Mouse (Mus musculus): ENCODE results near the gene Iffo2. TPM values are rescaled to one million over a fixed set of nuclear protein-coding genes. Genes with fewer than 3 reads are reported as not detected.
A peak's percentile ranks its signal among the peaks of the same experiment; 100 is the strongest.
"Not testable (repeated sequence)": the region's sequence is repeated elsewhere in the genome, so short reads cannot be mapped to it uniquely, and the experiment has no call there.

Gene Iffo2
- polyA plus RNA-seq (2014; fragmentation: Nextera tagmentation; extraction: Ambion mirVana), result 4.4 and 4.6 TPM in 2 replicates

GRCm38 (mm10) chr4:139530248-139530647 is at the start of gene Iffo2:
Gene Iffo2, plus strand, starts transcription at chr4:139530548.
- H3K27ac ChIP-seq (replicated peaks in 1 of 2; ENCODE audit: control insufficient read depth in 1 of 2, insufficient read depth in 1 of 2, low read depth in 2 of 2, low read length in 2 of 2); H3K9ac ChIP-seq (ENCODE audit: low read length); H3K27me3 ChIP-seq (ENCODE audit: control insufficient read depth, insufficient read depth, low read length); H3K9me3 ChIP-seq (ENCODE audit: control insufficient read depth, low read length); ATAC-seq (ENCODE audit: insufficient number of reproducible peaks, insufficient read depth, low FRiP score, low read depth); H3K4me1 ChIP-seq (ENCODE audit: control insufficient read depth in 2 of 2, insufficient read depth in 2 of 2, low read length in 2 of 2); H3K4me2 ChIP-seq (ENCODE audit: low read length); H3K36me3 ChIP-seq (ENCODE audit: control insufficient read depth, insufficient read depth, low read length); H3K4me3 ChIP-seq (ENCODE audit: control insufficient read depth in 1 of 2, insufficient read depth in 1 of 2, low read depth in 1 of 2, low read length in 2 of 2): not testable (repeated sequence)
- WGBS, result 83% methylated on average over 5 of the region's 5 CpGs

GRCm38 (mm10) chr4:139481400-139481799 is 48.9 kb upstream of the Iffo2 start:
- 0 out of 2 replicates have a peak, but pooled peaks have one; percentile 40 for ATAC-seq (ENCODE audit: insufficient number of reproducible peaks, insufficient read depth, low FRiP score, low read depth)
- no peaks in the 10 kb centered on the region for H3K27me3 ChIP-seq (ENCODE audit: control insufficient read depth, insufficient read depth, low read length)

GRCm38 (mm10) chr4:139483461-139484105 is 46.8 kb upstream of the Iffo2 start:
- 86% methylated on average over 8 of the region's 8 CpGs for whole genome bisulfite sequencing
- Histone ChIP-seq H3K4me1 (ENCODE audit: control insufficient read depth in 2 of 2, insufficient read depth in 2 of 2, low read length in 2 of 2) (peaks cover 11 to 17% of the 10 kb centered on the region in 2 experiments; a peak in 3 of 4 replicates), H3K9ac (ENCODE audit: low read length) (no peak overlapping the region), H3K27me3 (ENCODE audit: control insufficient read depth, insufficient read depth, low read length) (no peaks in the 10 kb centered on the region), H3K36me3 (ENCODE audit: control insufficient read depth, insufficient read depth, low read length) (peaks cover 100% of the 10 kb centered on the region), H3K4me3 (ENCODE audit: control insufficient read depth in 1 of 2, insufficient read depth in 1 of 2, low read depth in 1 of 2, low read length in 2 of 2) (no peak overlapping the region), H3K4me2 (ENCODE audit: low read length) (no peak overlapping the region), H3K9me3 (ENCODE audit: control insufficient read depth, low read length) (no peaks in the 10 kb centered on the region), H3K27ac (replicated peaks in 1 of 2; ENCODE audit: control insufficient read depth in 1 of 2, insufficient read depth in 1 of 2, low read depth in 2 of 2, low read length in 2 of 2) (no peak overlapping the region)
- ATAC-seq (ENCODE audit: insufficient number of reproducible peaks, insufficient read depth, low FRiP score, low read depth), result no peak

More at GRCm38 (mm10) chr4:139481400-139481799, 48.9 kb upstream of the Iffo2 start:
- Histone ChIP-seq H3K36me3 (ENCODE audit: control insufficient read depth, insufficient read depth, low read length) (peaks cover 98% of the 10 kb centered on the region), H3K4me1 (ENCODE audit: control insufficient read depth in 2 of 2, insufficient read depth in 2 of 2, low read length in 2 of 2) (peaks cover 11 to 17% of the 10 kb centered on the region in 2 experiments; a peak in 3 of 4 replicates), H3K4me3 (ENCODE audit: control insufficient read depth in 1 of 2, insufficient read depth in 1 of 2, low read depth in 1 of 2, low read length in 2 of 2) (no peak overlapping the region), H3K9ac (ENCODE audit: low read length) (no peak overlapping the region), H3K4me2 (ENCODE audit: low read length) (no peak overlapping the region), H3K9me3 (ENCODE audit: control insufficient read depth, low read length) (no peaks in the 10 kb centered on the region), H3K27ac (replicated peaks in 1 of 2; ENCODE audit: control insufficient read depth in 1 of 2, insufficient read depth in 1 of 2, low read depth in 2 of 2, low read length in 2 of 2) (peak overlapping the region; percentile 42 to 43; a peak in 3 of 4 replicates)
- 33% methylated on average over 1 of the region's 1 CpGs for WGBS

- Histone ChIP-seq H3K4me2 (ENCODE audit: low read length) (no peak overlapping the region), H3K27me3 (ENCODE audit: control insufficient read depth, insufficient read depth, low read length) (no peaks in the 10 kb centered on the region), H3K27ac (replicated peaks in 1 of 2; ENCODE audit: control insufficient read depth in 1 of 2, insufficient read depth in 1 of 2, low read depth in 2 of 2, low read length in 2 of 2) (no peak overlapping the region), H3K9ac (ENCODE audit: low read length) (no peak overlapping the region), H3K9me3 (ENCODE audit: control insufficient read depth, low read length) (no peaks in the 10 kb centered on the region), H3K4me3 (ENCODE audit: control insufficient read depth in 1 of 2, insufficient read depth in 1 of 2, low read depth in 1 of 2, low read length in 2 of 2) (no peak overlapping the region), H3K4me1 (ENCODE audit: control insufficient read depth in 2 of 2, insufficient read depth in 2 of 2, low read length in 2 of 2) (peaks cover 11 to 17% of the 10 kb centered on the region in 2 experiments; a peak in 3 of 4 replicates), H3K36me3 (ENCODE audit: control insufficient read depth, insufficient read depth, low read length) (peaks cover 100% of the 10 kb centered on the region)
- no peak for ATAC-seq (ENCODE audit: insufficient number of reproducible peaks, insufficient read depth, low FRiP score, low read depth)
- 88% methylated on average over 7 of the region's 7 CpGs for WGBS
Observed at GRCm38 (mm10) chr4:139484496-139484895, 45.9 kb upstream of the Iffo2 start.

GRCm38 (mm10) chr4:139487085-139487484 is 43.3 kb upstream of the Iffo2 start:
- Histone ChIP-seq H3K27me3 (ENCODE audit: control insufficient read depth, insufficient read depth, low read length) (no peaks in the 10 kb centered on the region), H3K9me3 (ENCODE audit: control insufficient read depth, low read length) (no peaks in the 10 kb centered on the region), H3K4me1 (ENCODE audit: control insufficient read depth in 2 of 2, insufficient read depth in 2 of 2, low read length in 2 of 2) (peaks cover 0 to under 1% of the 10 kb centered on the region in 2 experiments; a peak in 3 of 4 replicates), H3K9ac (ENCODE audit: low read length) (no peak overlapping the region), H3K4me2 (ENCODE audit: low read length) (no peak overlapping the region), H3K4me3 (ENCODE audit: control insufficient read depth in 1 of 2, insufficient read depth in 1 of 2, low read depth in 1 of 2, low read length in 2 of 2) (no peak overlapping the region), H3K27ac (replicated peaks in 1 of 2; ENCODE audit: control insufficient read depth in 1 of 2, insufficient read depth in 1 of 2, low read depth in 2 of 2, low read length in 2 of 2) (no peak overlapping the region), H3K36me3 (ENCODE audit: control insufficient read depth, insufficient read depth, low read length) (peaks cover 99% of the 10 kb centered on the region)
- ATAC-seq (ENCODE audit: insufficient number of reproducible peaks, insufficient read depth, low FRiP score, low read depth), result no peak
- 82% methylated on average over 10 of the region's 10 CpGs for WGBS

DNA sequence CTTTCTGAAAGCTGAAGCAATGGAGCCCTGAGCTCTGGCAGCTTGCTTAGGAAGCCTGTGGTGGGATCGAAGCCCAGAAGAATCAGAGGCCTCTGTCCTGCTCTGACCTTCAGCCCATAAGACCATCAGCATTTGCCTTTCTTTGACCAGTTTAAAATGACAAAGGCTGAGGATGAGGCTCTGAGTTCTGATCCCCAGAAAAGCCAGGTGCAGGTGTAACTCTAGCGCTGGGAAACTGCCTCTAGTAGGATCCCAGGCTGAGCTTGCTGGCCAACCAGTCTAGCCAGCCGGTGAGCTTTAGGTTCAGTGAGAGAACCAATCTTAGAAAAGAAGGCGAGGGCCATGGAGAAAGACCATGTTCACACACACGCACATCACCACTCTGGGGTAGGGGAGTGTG is 42.0 kb upstream of the Iffo2 start:
- Histone ChIP-seq H3K4me2 (ENCODE audit: low read length) (no peak overlapping the region), H3K9ac (ENCODE audit: low read length) (no peak overlapping the region), H3K4me1 (ENCODE audit: control insufficient read depth in 2 of 2, insufficient read depth in 2 of 2, low read length in 2 of 2) (peaks cover 0 to 10% of the 10 kb centered on the region in 2 experiments; a peak in 3 of 4 replicates), H3K36me3 (ENCODE audit: control insufficient read depth, insufficient read depth, low read length) (peaks cover 89% of the 10 kb centered on the region), H3K9me3 (ENCODE audit: control insufficient read depth, low read length) (no peaks in the 10 kb centered on the region), H3K27me3 (ENCODE audit: control insufficient read depth, insufficient read depth, low read length) (no peaks in the 10 kb centered on the region), H3K4me3 (ENCODE audit: control insufficient read depth in 1 of 2, insufficient read depth in 1 of 2, low read depth in 1 of 2, low read length in 2 of 2) (no peak overlapping the region), H3K27ac (replicated peaks in 1 of 2; ENCODE audit: control insufficient read depth in 1 of 2, insufficient read depth in 1 of 2, low read depth in 2 of 2, low read length in 2 of 2) (no peak overlapping the region)
- ATAC-seq (ENCODE audit: insufficient number of reproducible peaks, insufficient read depth, low FRiP score, low read depth), result no peak
- 93% methylated on average over 5 of the region's 5 CpGs for WGBS

DNA sequence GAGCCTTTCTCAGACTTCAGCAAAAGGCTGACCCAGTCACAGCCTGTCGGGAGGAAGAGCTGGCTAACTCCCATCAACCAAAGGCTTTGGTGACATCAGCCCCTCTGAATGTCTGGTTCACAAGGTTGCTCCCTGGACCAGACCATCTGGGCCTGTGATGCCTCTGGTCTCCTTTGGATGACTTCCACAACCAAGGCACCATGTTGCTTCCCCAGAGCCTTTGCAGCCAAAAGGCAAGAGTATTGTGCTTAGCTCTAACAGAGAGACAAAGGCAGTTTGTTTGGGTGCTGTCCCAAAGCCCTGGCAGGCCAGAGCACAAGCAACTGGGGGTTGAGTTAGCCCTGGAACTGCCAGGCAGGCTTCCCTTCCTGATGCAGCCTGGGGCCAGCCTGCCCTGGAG is 40.4 kb upstream of the Iffo2 start:
- Histone ChIP-seq H3K4me1 (ENCODE audit: control insufficient read depth in 2 of 2, insufficient read depth in 2 of 2, low read length in 2 of 2) (peaks cover 0 to 10% of the 10 kb centered on the region in 2 experiments; a peak in 3 of 4 replicates), H3K36me3 (ENCODE audit: control insufficient read depth, insufficient read depth, low read length) (peaks cover 73% of the 10 kb centered on the region), H3K9me3 (ENCODE audit: control insufficient read depth, low read length) (no peaks in the 10 kb centered on the region), H3K4me2 (ENCODE audit: low read length) (no peak overlapping the region), H3K4me3 (ENCODE audit: control insufficient read depth in 1 of 2, insufficient read depth in 1 of 2, low read depth in 1 of 2, low read length in 2 of 2) (no peak overlapping the region), H3K27ac (replicated peaks in 1 of 2; ENCODE audit: control insufficient read depth in 1 of 2, insufficient read depth in 1 of 2, low read depth in 2 of 2, low read length in 2 of 2) (no peak overlapping the region), H3K9ac (ENCODE audit: low read length) (no peak overlapping the region), H3K27me3 (ENCODE audit: control insufficient read depth, insufficient read depth, low read length) (no peaks in the 10 kb centered on the region)
- no peak for ATAC-seq (ENCODE audit: insufficient number of reproducible peaks, insufficient read depth, low FRiP score, low read depth)
- WGBS, result 92% methylated on average over 1 of the region's 1 CpGs

Measured in heart, embryonic 14.5 days (tissue).